Comparison of ENCODE assay signal across 22 mouse cellular contexts in genomic region chr10:92106331-92106730, GRCm38 (mm10).
A peak's percentile ranks its signal among the peaks of the same experiment; 100 is the strongest.
DNase-seq lines count a peak whose midpoint lies in the region; ATAC-seq and TF ChIP-seq lines count a peak whose summit lies in the region.
"Had no signal": no experiment of that assay in that cellular context is flagged by ENCODE, and none has a peak within 500 bp of the region (broad histone marks: within the 10 kb centered on the region; RNA-seq: fewer than 3 reads in every experiment).

No protein-coding gene starts in this region.

- H3K36me3 ChIP-seq in midbrain, embryonic 13.5 days, result peaks cover 36% of the 10 kb centered on the region
- 0 out of 2 replicates have a peak, but pooled peaks cover 5% of the 10 kb centered on the region for H3K36me3 ChIP-seq in midbrain, postnatal 0 days (ENCODE audit: insufficient read depth, low read length)
- H3K36me3 ChIP-seq: G1E had no signal

- H3K27ac ChIP-seq in midbrain, embryonic 13.5 days, result no peak overlapping the region
- no peak overlapping the region for H3K27ac ChIP-seq in midbrain, postnatal 0 days (ENCODE audit: low read depth, low read length)

- H3K27me3 ChIP-seq in midbrain, embryonic 13.5 days, result no peaks in the 10 kb centered on the region
- H3K27me3 ChIP-seq in midbrain, postnatal 0 days (ENCODE audit: insufficient read depth, low read length), result no peaks in the 10 kb centered on the region
- H3K27me3 ChIP-seq: CH12.LX, Patski had no signal

- H3K9ac ChIP-seq in midbrain, embryonic 13.5 days (replicated peaks), result no peak overlapping the region
- no peak overlapping the region for H3K9ac ChIP-seq in midbrain, postnatal 0 days (replicated peaks; ENCODE audit: low read length, poor library complexity, severe bottlenecking)

- peak; percentile 51 to 52 for DNase-seq in cerebellum, postnatal 10 days
- DNase-seq in cerebellum, postnatal 14 days, result peak; percentile 39 to 44
- no peak for DNase-seq in cerebellum, adult 8-10 months
- DNase-seq in midbrain, postnatal 0 days (ENCODE audit: low spot score), result no peak
- DNase-seq: adrenal gland, adult 2 months; adrenal gland, adult 8-10 months; adrenal gland, postnatal 10 days; adrenal gland, postnatal 14 days; adrenal gland, postnatal 25 days; adrenal gland, postnatal 36 days; B cell, adult 2 months; cerebellum, adult 11 months; cerebellum, adult 11-12 months; cerebellum, adult 18-20 months; cerebellum, adult 2 months had no signal

- no peaks in the 10 kb centered on the region for H3K9me3 ChIP-seq in midbrain, embryonic 13.5 days
- no peaks in the 10 kb centered on the region for H3K9me3 ChIP-seq in midbrain, postnatal 0 days (ENCODE audit: low read length)

- no peak overlapping the region for H3K4me3 ChIP-seq in midbrain, embryonic 13.5 days (replicated peaks)
- H3K4me3 ChIP-seq in midbrain, postnatal 0 days (ENCODE audit: low read depth, low read length), result no peak overlapping the region

- TF ChIP-seq CTCF in midbrain, postnatal 0 days (IDR thresholded peaks at IDR 0.05), result no peak

- ATAC-seq in cerebellum, adult (ENCODE audit: insufficient number of reproducible peaks, low FRiP score, low TSS enrichment), result no peak
- ATAC-seq in midbrain, embryonic 13.5 days, result peak; percentile 50; the same call in 1 of the 2 replicates
- no peak for ATAC-seq in midbrain, postnatal 0 days (ENCODE audit: low FRiP score)
- ATAC-seq: activated CD4-positive, CD25-positive, alpha-beta regulatory T cell, adult 4 months; CD4-positive, CD25-positive, alpha-beta regulatory T cell, adult 4 months; Patski had no signal

- H3K4me1 ChIP-seq in midbrain, embryonic 13.5 days (replicated peaks), result peaks cover 32% of the 10 kb centered on the region
- H3K4me1 ChIP-seq in midbrain, postnatal 0 days (ENCODE audit: insufficient read depth, low read length), result no peaks in the 10 kb centered on the region

- WGBS in midbrain, embryonic 13.5 days, result 85% methylated on average over 6 of the region's 6 CpGs
- 67% methylated on average over 6 of the region's 6 CpGs for WGBS in midbrain, postnatal 0 days

- no peak overlapping the region for H3K4me2 ChIP-seq in midbrain, embryonic 13.5 days (replicated peaks)
- H3K4me2 ChIP-seq in midbrain, postnatal 0 days (ENCODE audit: low read depth, low read length, poor library complexity, severe bottlenecking), result no peak overlapping the region

Comparison
In these comparisons a context has a peak if more than half of its experiments do, and no peak if none do; other contexts are left out.
1. DNase-seq: peak in cerebellum, postnatal 10 days (2 of 2) and cerebellum, postnatal 14 days (2 of 2); none in cerebellum, adult 8-10 months (single experiment) and midbrain, postnatal 0 days (single experiment).